Mouse (Mus musculus) MEL (cell line): ENCODE results near the gene Hba-a2. TPM values are rescaled to one million over a fixed set of nuclear protein-coding genes. Genes with fewer than 3 reads are reported as not detected.
A peak's percentile ranks its signal among the peaks of the same experiment; 100 is the strongest.
"Not testable (repeated sequence)": the region's sequence is repeated elsewhere in the genome, so short reads cannot be mapped to it uniquely, and the experiment has no call there.

ENCODE experiments used
- DNase-seq: peaks from one replicate; pipeline ENCODE4 v3.0.0; 2011; ENCODE audit warnings: low read depth, low spot score
- H3K27ac ChIP-seq: 2 replicates; pipeline ENCODE4 v1.5.1; 2012; ENCODE audit warnings: low read depth, mild to moderate bottlenecking, control low read depth, low read length, moderate library complexity; ENCODE audit not compliant: control insufficient read depth
- H3K27me3 ChIP-seq, 2 experiments: fragments of 150-350 bp in 1 of 2; sonication (generic) in 1 of 2; 2 replicates each; pipeline ENCODE4 v1.6.1; 2012; ENCODE audit warnings: low read length in 2 of 2, mild to moderate bottlenecking in 2 of 2, improper control_type of control experiment in 1 of 2, moderate library complexity in 1 of 2; ENCODE audit not compliant: insufficient read depth in 2 of 2, control insufficient read depth in 1 of 2
- H3K36me3 ChIP-seq, 2 experiments: 2 replicates each; pipeline ENCODE4 v1.6.1; 2012 to 2014; ENCODE audit warnings: low read length in 2 of 2, improper control_type of control experiment in 1 of 2, inconsistent platforms in 1 of 2, mild to moderate bottlenecking in 1 of 2; ENCODE audit not compliant: insufficient read depth in 2 of 2, control insufficient read depth in 1 of 2
- H3K4me1 ChIP-seq, 2 experiments: fragments of 150-350 bp in 1 of 2; sonication (generic) in 1 of 2; 2 replicates each; pipeline ENCODE4 v1.6.1; 2012; ENCODE audit warnings: low read length in 2 of 2, improper control_type of control experiment in 1 of 2, mild to moderate bottlenecking in 1 of 2; ENCODE audit not compliant: insufficient read depth in 2 of 2, control insufficient read depth in 1 of 2
- H3K4me3 ChIP-seq, 2 experiments: fragments of 150-350 bp in 1 of 2; sonication (generic) in 1 of 2; 2 replicates each; pipeline ENCODE4 v1.5.1; 2012; ENCODE audit warnings: low read depth in 2 of 2, low read length in 2 of 2, mild to moderate bottlenecking in 2 of 2, moderate library complexity in 2 of 2, control low read depth in 1 of 2, improper control_type of control experiment in 1 of 2; ENCODE audit not compliant: control insufficient read depth in 1 of 2, insufficient read depth in 1 of 2
- H3K79me2 ChIP-seq: 2 replicates; pipeline ENCODE4 v1.6.1; 2012; ENCODE audit warnings: mild to moderate bottlenecking, low read length, moderate library complexity; ENCODE audit not compliant: control insufficient read depth, poor library complexity, insufficient read depth
- H3K9ac ChIP-seq: 2 replicates; pipeline ENCODE4 v1.6.1; 2012; ENCODE audit warnings: low read depth, mild to moderate bottlenecking, control low read depth, low read length, moderate library complexity; ENCODE audit not compliant: control insufficient read depth, poor library complexity, severe bottlenecking
- H3K9me3 ChIP-seq: fragments of 150-350 bp; sonication (generic); replicated peaks from 2 replicates; pipeline ENCODE4 v1.6.1; 2012; ENCODE audit warnings: mild to moderate bottlenecking, low read length, improper control_type of control experiment, moderate library complexity; ENCODE audit not compliant: insufficient read depth
- CHD1 ChIP-seq: IDR thresholded peaks from 2 replicates; pipeline ENCODE4 v1.6.1; 2012; ENCODE audit warnings: low read depth, mild to moderate bottlenecking, inconsistent platforms, low read length, improper control_type of control experiment
- CHD2 ChIP-seq: IDR thresholded peaks from 2 replicates; pipeline ENCODE4 v1.6.1; 2011; ENCODE audit warnings: low read length, improper control_type of control experiment
- CTCF ChIP-seq, 3 experiments: IDR thresholded peaks in 2 of 3; conservative IDR thresholded peaks in 1 of 3; 2 replicates each; pipeline ENCODE4 v1.5.1; 2011 to 2012; ENCODE audit warnings: low read length in 3 of 3, low read depth in 2 of 3, mild to moderate bottlenecking in 2 of 3, improper control_type of control experiment in 1 of 3, inconsistent platforms in 1 of 3, mixed read lengths in 1 of 3, moderate library complexity in 1 of 3; ENCODE audit not compliant: control insufficient read depth in 1 of 3, insufficient read depth in 1 of 3, poor library complexity in 1 of 3, severe bottlenecking in 1 of 3
- E2F4 ChIP-seq: IDR thresholded peaks from 2 replicates; pipeline ENCODE4 v1.6.1; 2011; ENCODE audit warnings: low read depth, low read length, improper control_type of control experiment, borderline replicate concordance
- ELF1 ChIP-seq: IDR thresholded peaks from 2 replicates; pipeline ENCODE4 v1.6.1; 2014; ENCODE audit warnings: low read depth, mild to moderate bottlenecking, inconsistent platforms, low read length, improper control_type of control experiment, moderate library complexity
- EP300 ChIP-seq, 2 experiments: IDR thresholded peaks; 2 replicates each; pipeline ENCODE4 v1.6.1; 2011; ENCODE audit warnings: improper control_type of control experiment in 2 of 2, low read length in 2 of 2, low read depth in 1 of 2, mild to moderate bottlenecking in 1 of 2
- GATA1 ChIP-seq: IDR thresholded peaks from 2 replicates; pipeline ENCODE4 v1.6.1; 2011; ENCODE audit warnings: low read depth, low read length, improper control_type of control experiment
- HCFC1 ChIP-seq: IDR thresholded peaks from 2 replicates; pipeline ENCODE4 v1.6.1; 2012; ENCODE audit warnings: low read depth, mild to moderate bottlenecking, inconsistent platforms, low read length, improper control_type of control experiment, moderate library complexity
- JUND ChIP-seq: IDR thresholded peaks from 2 replicates; pipeline ENCODE4 v1.6.1; 2011; ENCODE audit warnings: low read depth, mild to moderate bottlenecking, improper control_type of control experiment, low read length
- KAT2A ChIP-seq: conservative IDR thresholded peaks from 2 replicates; pipeline ENCODE4 v1.6.1; 2012; ENCODE audit warnings: low read depth, low read length, improper control_type of control experiment, inconsistent platforms
- MAFK ChIP-seq: IDR thresholded peaks from 2 replicates; pipeline ENCODE4 v1.6.1; 2011; ENCODE audit warnings: low read depth, mild to moderate bottlenecking, low read length, improper control_type of control experiment, borderline replicate concordance
- MAX ChIP-seq: IDR thresholded peaks from 2 replicates; pipeline ENCODE4 v1.6.1; 2011; ENCODE audit warnings: low read length, improper control_type of control experiment
- MAZ ChIP-seq: IDR thresholded peaks from 2 replicates; pipeline ENCODE4 v1.6.1; 2012; ENCODE audit warnings: low read depth, mild to moderate bottlenecking, inconsistent platforms, low read length, improper control_type of control experiment
- MEF2A ChIP-seq: IDR thresholded peaks from 2 replicates; pipeline ENCODE4 v1.6.1; 2014; ENCODE audit warnings: low read depth, mild to moderate bottlenecking, inconsistent platforms, low read length, improper control_type of control experiment; ENCODE audit not compliant: poor library complexity, insufficient replicate concordance, severe bottlenecking; ENCODE audit errors: extremely low read depth
- NELFE ChIP-seq: IDR thresholded peaks from 2 replicates; pipeline ENCODE4 v1.6.1; 2011; ENCODE audit warnings: low read depth, low read length, improper control_type of control experiment
- POLR2A ChIP-seq, 2 experiments: IDR thresholded peaks; 2 replicates each; pipeline ENCODE4 v1.6.1; 2011 to 2012; ENCODE audit warnings: low read length in 2 of 2, mild to moderate bottlenecking in 2 of 2, control low read depth in 1 of 2, improper control_type of control experiment in 1 of 2, low read depth in 1 of 2, moderate library complexity in 1 of 2; ENCODE audit not compliant: control insufficient read depth in 1 of 2, insufficient read depth in 1 of 2, poor library complexity in 1 of 2
- RAD21 ChIP-seq: IDR thresholded peaks from 2 replicates; pipeline ENCODE4 v1.6.1; 2011; ENCODE audit warnings: mild to moderate bottlenecking, low read depth, low read length, improper control_type of control experiment
- SIN3A ChIP-seq: IDR thresholded peaks from 2 replicates; pipeline ENCODE4 v1.6.1; 2012; ENCODE audit warnings: low read length, improper control_type of control experiment, inconsistent platforms
- SMC3 ChIP-seq: IDR thresholded peaks from 2 replicates; pipeline ENCODE4 v1.6.1; 2011; ENCODE audit warnings: low read depth, low read length, improper control_type of control experiment
- TBP ChIP-seq: IDR thresholded peaks from 2 replicates; pipeline ENCODE4 v1.8.0; 2011; ENCODE audit warnings: low read depth, low read length, improper control_type of control experiment
- TCF12 ChIP-seq: IDR thresholded peaks from 2 replicates; pipeline ENCODE4 v1.6.1; 2014; ENCODE audit warnings: low read depth, mild to moderate bottlenecking, inconsistent platforms, low read length, improper control_type of control experiment, moderate library complexity
- USF1 ChIP-seq: IDR thresholded peaks from 2 replicates; pipeline ENCODE4 v1.6.1; 2014; ENCODE audit warnings: low read depth, mild to moderate bottlenecking, inconsistent platforms, low read length, improper control_type of control experiment, moderate library complexity
- ZC3H11A ChIP-seq: IDR thresholded peaks from 2 replicates; pipeline ENCODE4 v1.6.1; 2012; ENCODE audit warnings: low read depth, mild to moderate bottlenecking, inconsistent platforms, low read length, improper control_type of control experiment
- ZKSCAN1 ChIP-seq: IDR thresholded peaks from 2 replicates; pipeline ENCODE4 v1.6.1; 2012; ENCODE audit warnings: low read depth, mild to moderate bottlenecking, inconsistent platforms, low read length, improper control_type of control experiment, moderate library complexity
- ZNF384 ChIP-seq: IDR thresholded peaks from 2 replicates; pipeline ENCODE4 v1.6.1; 2012; ENCODE audit warnings: low read depth, mild to moderate bottlenecking, inconsistent platforms, low read length, improper control_type of control experiment
- polyA plus RNA-seq, 2 experiments: library from polyadenylated mRNA; stranded (reverse) in 1 of 2; unstranded in 1 of 2; fragments of >175 nt in 1 of 2; fragments of >200 nt in 1 of 2; gene quantifications; 2 replicates each; pipeline versions ENCODE4 v1.2.1 to v1.2.4; 2012; ENCODE audit warnings: low replicate concordance in 2 of 2, low read depth in 1 of 2; ENCODE audit not compliant: insufficient read length in 2 of 2, insufficient read depth in 1 of 2, missing spikeins in 1 of 2
- total RNA-seq: library from RNA; depleted of rRNA; stranded (reverse); fragments of 300-350 nt; gene quantifications from 2 replicates; pipeline ENCODE4 v1.2.3, GENCODE M21; 2012; rRNA removed

The Hba-a2 gene
- 130 and 202 TPM in 2 replicates for total RNA-seq
- polyA plus RNA-seq: 100 to 1,000 TPM; 313 to 432 TPM

DNA sequence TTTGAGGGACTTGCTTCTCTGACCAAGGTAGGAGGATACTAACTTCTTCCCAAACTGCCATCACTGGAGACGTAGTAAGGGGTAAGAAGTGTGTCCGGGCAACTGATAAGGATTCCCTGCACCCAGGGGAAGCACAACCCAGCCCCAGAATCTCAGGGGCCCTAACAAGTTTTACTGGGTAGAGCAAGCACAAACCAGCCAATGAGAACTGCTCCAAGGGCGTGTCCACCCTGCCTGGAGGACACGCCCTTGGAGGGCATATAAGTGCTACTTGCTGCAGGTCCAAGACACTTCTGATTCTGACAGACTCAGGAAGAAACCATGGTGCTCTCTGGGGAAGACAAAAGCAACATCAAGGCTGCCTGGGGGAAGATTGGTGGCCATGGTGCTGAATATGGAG lies at the start of gene Hba-a2:
TSS of gene Hba-a2 (plus strand) at position 287 of the 400 bp plus-strand sequence.
- H3K9me3 ChIP-seq, H3K36me3 ChIP-seq, H3K27ac ChIP-seq, H3K27me3 ChIP-seq, H3K4me3 ChIP-seq, H3K9ac ChIP-seq, H3K79me2 ChIP-seq, DNase-seq, H3K4me1 ChIP-seq: not testable (repeated sequence)

DNA sequence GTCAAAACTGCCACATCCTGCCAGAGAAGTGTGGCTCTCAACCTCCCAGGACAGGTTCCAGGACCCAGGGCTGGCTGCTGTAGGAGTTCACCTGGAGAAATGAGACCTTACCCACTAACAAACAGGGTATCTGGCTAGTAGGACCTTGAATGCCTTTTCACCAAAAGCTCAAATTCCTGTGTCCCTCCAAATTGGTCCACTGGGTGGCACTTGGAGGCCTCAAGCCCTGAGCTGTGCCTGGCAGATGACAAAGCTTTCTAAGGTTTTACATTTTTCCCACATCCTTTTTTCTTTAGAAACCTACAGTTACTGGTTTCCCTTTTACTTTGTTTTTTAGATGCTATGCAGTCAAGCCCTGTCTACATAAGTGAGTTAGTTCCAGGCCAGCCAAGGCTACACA lies 49.2 kb upstream of the Hba-a2 start:
- no peaks in the 10 kb centered on the region for H3K27me3 ChIP-seq
- no peak for TF ChIP-seq MAX
- no peak for TF ChIP-seq TBP
- no peak for TF ChIP-seq MAZ
- no peak for TF ChIP-seq USF1
- TF ChIP-seq RAD21: peak; percentile 64
- peak; percentile 32; the same call in 1 of the 2 replicates for TF ChIP-seq ZC3H11A
- peak; percentile 70 for TF ChIP-seq SMC3
- TF ChIP-seq CTCF (IDR thresholded peaks at IDR 0.05 in 2 of 3, conservative IDR thresholded peaks at IDR 0.05 in 1 of 3; ENCODE audit: control insufficient read depth in 1 of 3, insufficient read depth in 1 of 3, low read depth in 2 of 3, low read length in 3 of 3, poor library complexity in 1 of 3, severe bottlenecking in 1 of 3): peak; percentile 22 to 73 (median 50); a peak in 5 of 6 replicates
- TF ChIP-seq TCF12: 0 out of 2 replicates have a peak, but pooled peaks have one; percentile 26
- 0 out of 4 replicates have a peak, but pooled peaks of 1 of the 2 experiments have one; percentile 19 for TF ChIP-seq EP300 (IDR thresholded peaks at IDR 0.05; ENCODE audit: low read depth in 1 of 2, low read length in 2 of 2)
- no peak for TF ChIP-seq ELF1
- no peak for TF ChIP-seq MEF2A
- H3K9me3 ChIP-seq: no peaks in the 10 kb centered on the region
- H3K9ac ChIP-seq: no peak overlapping the region
- peak overlapping the region; percentile 2; the same call in 1 of the 2 replicates for H3K27ac ChIP-seq
- H3K4me1 ChIP-seq: peaks cover 38 to 67% of the 10 kb centered on the region in 2 experiments
- no peak overlapping the region for H3K4me3 ChIP-seq
- no peaks in the 10 kb centered on the region for H3K79me2 ChIP-seq
- peak; percentile 62 for DNase-seq
- peaks cover 0 to 67% of the 10 kb centered on the region in 2 experiments; a peak in 2 of 4 replicates for H3K36me3 ChIP-seq

DNA sequence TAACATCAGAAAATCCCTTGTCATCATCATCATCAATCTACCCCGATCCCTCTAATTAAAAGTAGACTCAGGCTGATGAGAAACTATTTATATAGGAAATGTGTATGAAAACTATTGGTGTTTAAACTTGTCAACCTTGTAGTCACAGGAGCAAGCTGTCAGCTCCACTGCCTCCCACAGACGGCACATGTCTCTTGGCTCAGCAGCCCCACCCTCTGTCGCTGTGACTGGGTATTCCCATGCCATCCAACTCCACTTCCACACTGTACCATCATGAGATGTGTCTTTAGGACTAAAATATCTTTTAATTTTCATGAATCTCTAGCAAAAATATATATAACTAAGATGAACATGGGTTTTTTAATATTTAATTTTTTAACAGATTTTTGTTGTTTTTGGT lies 47.9 kb upstream of the Hba-a2 start:
- no peak overlapping the region for H3K9ac ChIP-seq
- peaks cover 36 to 56% of the 10 kb centered on the region in 2 experiments for H3K4me1 ChIP-seq
- DNase-seq: no peak
- no peaks in the 10 kb centered on the region for H3K27me3 ChIP-seq
- TF ChIP-seq CHD1: no peak
- no peak for TF ChIP-seq POLR2A (IDR thresholded peaks at IDR 0.05; ENCODE audit: control insufficient read depth in 1 of 2, insufficient read depth in 1 of 2, low read depth in 1 of 2, low read length in 2 of 2, poor library complexity in 1 of 2)
- TF ChIP-seq ZKSCAN1: no peak
- no peak for TF ChIP-seq E2F4
- no peak for TF ChIP-seq MAX
- TF ChIP-seq KAT2A: no peak
- TF ChIP-seq MAZ: no peak
- TF ChIP-seq NELFE: no peak
- TF ChIP-seq CHD2: no peak
- no peak for TF ChIP-seq MAFK
- no peak for TF ChIP-seq RAD21
- TF ChIP-seq HCFC1: no peak
- no peak for TF ChIP-seq SIN3A
- TF ChIP-seq JUND: no peak
- TF ChIP-seq GATA1: no peak
- TF ChIP-seq ZNF384: no peak
- TF ChIP-seq, all 39 proteins: peak for 0
- peaks cover 0 to 62% of the 10 kb centered on the region in 2 experiments; a peak in 2 of 4 replicates for H3K36me3 ChIP-seq
- no peaks in the 10 kb centered on the region for H3K79me2 ChIP-seq
- no peaks in the 10 kb centered on the region for H3K9me3 ChIP-seq
- H3K27ac ChIP-seq: no peak overlapping the region
- H3K4me3 ChIP-seq: no peak overlapping the region
